Mouse (Mus musculus) kidney, embryonic 16.5 days (tissue): ENCODE results near the gene Fads3. TPM values are rescaled to one million over a fixed set of nuclear protein-coding genes. Genes with fewer than 3 reads are reported as not detected.
A peak's percentile ranks its signal among the peaks of the same experiment; 100 is the strongest.

Source experiments
- ATAC-seq: fragments of 200-750 bp; cut with Nextera tagmentation; 2 replicates; pipeline ENCODE4 v1.8.0; 2017; ENCODE audit warnings: moderate TSS enrichment; ENCODE audit not compliant: low FRiP score, low TSS enrichment
- H3K27ac ChIP-seq: fragments of 300-500 bp; sonication (generic); 2 replicates; pipeline ENCODE4 v1.5.1; 2014; ENCODE audit warnings: low read length
- H3K27me3 ChIP-seq: fragments of 300-500 bp; sonication (generic); 2 replicates; pipeline ENCODE4 v1.6.1; 2014; ENCODE audit warnings: low read length, control low read depth, mixed read lengths; ENCODE audit not compliant: insufficient read depth
- H3K36me3 ChIP-seq: fragments of 300-500 bp; sonication (generic); 2 replicates; pipeline ENCODE4 v1.6.1; 2014; ENCODE audit warnings: low read length, control low read depth, mixed read lengths; ENCODE audit not compliant: insufficient read depth
- H3K4me1 ChIP-seq: fragments of 300-500 bp; sonication (generic); 2 replicates; pipeline ENCODE4 v1.6.1; 2014; ENCODE audit warnings: low read length, control low read depth, mixed read lengths; ENCODE audit not compliant: insufficient read depth
- H3K4me2 ChIP-seq: fragments of 300-500 bp; sonication (generic); replicated peaks from 2 replicates; pipeline ENCODE4 v1.6.1; 2014; ENCODE audit warnings: low read depth, low read length
- H3K4me3 ChIP-seq: fragments of 300-500 bp; sonication (generic); 2 replicates; pipeline ENCODE4 v1.5.1; 2014; ENCODE audit warnings: mild to moderate bottlenecking, low read length
- H3K9ac ChIP-seq: fragments of 300-500 bp; sonication (generic); replicated peaks from 2 replicates; pipeline ENCODE4 v1.6.1; 2014; ENCODE audit warnings: low read length
- H3K9me3 ChIP-seq: fragments of 300-500 bp; sonication (generic); 2 replicates; pipeline ENCODE4 v1.6.1; 2016; ENCODE audit warnings: low read length, control low read depth
- WGBS: fragments of 180-500 bp; shearing (Covaris S2); extraction: QIAGEN DNeasy Blood & Tissue Kit; methylation state at CpG from one replicate; pipeline ENCODE4 v1.1.7; 2014; 5-methylcytosine and 5-hydroxymethylcytosine counted together
- polyA plus RNA-seq: library from polyadenylated mRNA; unstranded; fragments of >200 nt; fragmentation: Nextera tagmentation; extraction: Ambion mirVana; gene quantifications from 2 replicates; pipeline ENCODE4 v1.2.1, GENCODE M21; 2015

The Fads3 gene
- polyA plus RNA-seq, 1 experiment from 2014 or later: 36.5 TPM

GRCm38 (mm10) chr19:10046346-10046745 is 5.0 kb downstream of the Fads3 start:
- Histone ChIP-seq H3K4me3 (no peak overlapping the region), H3K9me3 (no peaks in the 10 kb centered on the region), H3K4me1 (peaks cover 29% of the 10 kb centered on the region), H3K9ac (no peak overlapping the region), H3K36me3 (no peaks in the 10 kb centered on the region), H3K27me3 (no peaks in the 10 kb centered on the region), H3K4me2 (no peak overlapping the region), H3K27ac (no peak overlapping the region)
- no peak for ATAC-seq
- WGBS: 49% methylated on average over 4 of the region's 4 CpGs

- Histone ChIP-seq H3K27me3 (no peaks in the 10 kb centered on the region), H3K4me3 (no peak overlapping the region), H3K27ac (no peak overlapping the region), H3K4me2 (no peak overlapping the region), H3K36me3 (no peaks in the 10 kb centered on the region), H3K9me3 (no peaks in the 10 kb centered on the region), H3K4me1 (peaks cover 27% of the 10 kb centered on the region), H3K9ac (no peak overlapping the region)
- no peak for ATAC-seq
- WGBS: 48% methylated on average over 3 of the region's 3 CpGs
These were observed 5.6 kb downstream of the Fads3 start for GRCm38 (mm10) chr19:10046983-10047382.

GRCm38 (mm10) chr19:10049533-10049932 is 8.2 kb downstream of the Fads3 start:
- Histone ChIP-seq H3K9ac (no peak overlapping the region), H3K4me1 (peaks cover 11% of the 10 kb centered on the region), H3K27me3 (no peaks in the 10 kb centered on the region), H3K27ac (no peak overlapping the region), H3K4me3 (no peak overlapping the region), H3K4me2 (no peak overlapping the region), H3K36me3 (peaks cover 16% of the 10 kb centered on the region), H3K9me3 (no peaks in the 10 kb centered on the region)
- ATAC-seq: no peak

GRCm38 (mm10) chr19:10050438-10050837 is 9.1 kb downstream of the Fads3 start:
- no peaks in the 10 kb centered on the region for H3K27me3 ChIP-seq
- H3K27ac ChIP-seq: no peak overlapping the region
- peaks cover 11% of the 10 kb centered on the region for H3K4me1 ChIP-seq
- no peak for ATAC-seq
- H3K9me3 ChIP-seq: no peaks in the 10 kb centered on the region
- no peak overlapping the region for H3K4me2 ChIP-seq
- peaks cover 18% of the 10 kb centered on the region for H3K36me3 ChIP-seq
- H3K9ac ChIP-seq: no peak overlapping the region
- no peak overlapping the region for H3K4me3 ChIP-seq
- WGBS: 72% methylated on average over 2 of the region's 2 CpGs

GRCm38 (mm10) chr19:10052698-10053097 is 11.3 kb downstream of the Fads3 start:
- Histone ChIP-seq H3K4me2 (no peak overlapping the region), H3K9ac (no peak overlapping the region), H3K9me3 (no peaks in the 10 kb centered on the region), H3K36me3 (peaks cover 18% of the 10 kb centered on the region), H3K27me3 (no peaks in the 10 kb centered on the region), H3K4me1 (peaks cover 11% of the 10 kb centered on the region; the same call in 1 of the 2 replicates), H3K27ac (no peak overlapping the region), H3K4me3 (no peak overlapping the region)
- 91% methylated on average over 4 of the region's 4 CpGs for WGBS
- ATAC-seq: no peak

- peaks cover 13% of the 10 kb centered on the region; the same call in 1 of the 2 replicates for H3K4me1 ChIP-seq
- no peak overlapping the region for H3K9ac ChIP-seq
- peaks cover 18% of the 10 kb centered on the region for H3K36me3 ChIP-seq
- WGBS: 90% methylated on average over 10 of the region's 10 CpGs
- no peak overlapping the region for H3K27ac ChIP-seq
- H3K4me3 ChIP-seq: no peak overlapping the region
- H3K9me3 ChIP-seq: no peaks in the 10 kb centered on the region
- no peaks in the 10 kb centered on the region for H3K27me3 ChIP-seq
- H3K4me2 ChIP-seq: no peak overlapping the region
- ATAC-seq: no peak
These were observed 12.4 kb downstream of the Fads3 start for GRCm38 (mm10) chr19:10053692-10054260.

GRCm38 (mm10) chr19:10054361-10055075 is 13.1 kb downstream of the Fads3 start:
- Histone ChIP-seq H3K27ac (no peak overlapping the region), H3K9ac (no peak overlapping the region), H3K4me2 (no peak overlapping the region), H3K36me3 (peaks cover 18% of the 10 kb centered on the region), H3K4me1 (peaks cover 13% of the 10 kb centered on the region; the same call in 1 of the 2 replicates), H3K4me3 (no peak overlapping the region), H3K9me3 (no peaks in the 10 kb centered on the region), H3K27me3 (no peaks in the 10 kb centered on the region)
- WGBS: 84% methylated on average over 6 of the region's 6 CpGs
- no peak for ATAC-seq

GRCm38 (mm10) chr19:10055261-10055660 is 13.9 kb downstream of the Fads3 start:
- Histone ChIP-seq H3K4me3 (no peak overlapping the region), H3K27ac (no peak overlapping the region), H3K4me2 (no peak overlapping the region), H3K9ac (no peak overlapping the region), H3K36me3 (peaks cover 18% of the 10 kb centered on the region), H3K27me3 (no peaks in the 10 kb centered on the region), H3K9me3 (no peaks in the 10 kb centered on the region), H3K4me1 (peaks cover 13% of the 10 kb centered on the region)
- 82% methylated on average over 3 of the region's 3 CpGs for WGBS
- ATAC-seq: no peak

- Histone ChIP-seq H3K9ac (peak overlapping the region; percentile 32; the same call in 1 of the 2 replicates), H3K4me1 (peaks cover 13% of the 10 kb centered on the region), H3K27me3 (no peaks in the 10 kb centered on the region), H3K36me3 (peaks cover 18% of the 10 kb centered on the region), H3K4me3 (no peak overlapping the region), H3K27ac (peak overlapping the region; percentile 15; the same call in 1 of the 2 replicates), H3K4me2 (no peak overlapping the region), H3K9me3 (no peaks in the 10 kb centered on the region)
- 78% methylated on average over 22 of the region's 22 CpGs for WGBS
- peak; percentile 25; the same call in 1 of the 2 replicates for ATAC-seq
These were observed 14.7 kb downstream of the Fads3 start for GRCm38 (mm10) chr19:10055783-10056660.
